Mouse (Mus musculus): ENCODE data around the gene Vmn1r193.

- TF ChIP-seq CTCF (IDR thresholded peaks at IDR 0.05; ENCODE audit: insufficient read depth, low read length) (no peak), POLR2A (IDR thresholded peaks at IDR 0.05; ENCODE audit: borderline replicate concordance, extremely low read depth, low read depth, low read length) (no peak)
These were observed 39.1 kb downstream of the Vmn1r193 start, which contains the start of gene Vmn1r191 for GRCm38 (mm10) chr13:22183869-22184268.
